Mouse (Mus musculus) stomach, postnatal 0 days (tissue): ENCODE results near the gene Psmd4.

Experiments used
- CTCF ChIP-seq: IDR thresholded peaks from 2 replicates; pipeline ENCODE4 v1.5.1; 2016; ENCODE audit warnings: antibody characterized with exemption, low read depth, mild to moderate bottlenecking, moderate library complexity
- EP300 ChIP-seq: optimal IDR thresholded peaks from 2 replicates; pipeline ENCODE3; 2016; ENCODE audit warnings: antibody characterized with exemption

- TF ChIP-seq EP300 = no peak
- no peak for TF ChIP-seq CTCF
Measured at GRCm38 (mm10) chr3:95028603-95029002, 13.8 kb downstream of the Psmd4 start.
